Mouse (Mus musculus): ENCODE measurements around the gene H2-M10.2.

DNA sequence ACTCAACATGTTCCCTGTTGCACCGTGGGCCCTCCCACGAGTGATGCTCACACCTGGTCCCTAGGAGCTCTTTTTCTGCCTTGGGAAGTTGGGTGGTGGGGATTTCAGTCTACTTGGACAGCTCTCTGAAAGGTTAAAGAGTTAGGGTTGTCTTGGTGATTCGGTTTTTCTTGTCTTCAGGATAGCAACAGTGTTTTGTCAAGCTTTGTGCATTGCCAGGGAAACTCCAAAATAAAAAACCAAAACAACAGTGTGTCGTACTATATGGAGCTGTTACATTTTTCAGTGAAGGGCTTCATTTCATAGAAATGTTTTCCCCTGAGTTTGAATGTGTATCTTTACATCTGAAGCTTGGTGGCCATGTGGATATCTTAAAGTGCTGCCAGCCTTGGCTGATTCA lies 11.5 kb downstream of the H2-M10.2 start:
- TF ChIP-seq CTCF (IDR thresholded peaks at IDR 0.05; ENCODE audit: low read depth) (no peak), EP300 (IDR thresholded peaks at IDR 0.05; ENCODE audit: low read depth) (no peak)
